Mouse (Mus musculus) liver, adult 2 months (tissue): ENCODE measurements at regions not wholly inside any gene's neighbourhood (a gene's known extent, or its start where the extent isn't known, plus 50 kb on each side); places are given as distances from the start of the nearest gene placed in this dataset.

Source experiments
- CTCF ChIP-seq: fragments of 200-500 bp; IDR thresholded peaks from 2 replicates; pipeline ENCODE4 v1.5.1; 2011; ENCODE audit warnings: low read depth, low read length, control low read depth
- POLR2A ChIP-seq: fragments of 200-500 bp; IDR thresholded peaks from 2 replicates; pipeline ENCODE4 v1.6.1; 2011; ENCODE audit warnings: low read length, control low read depth; ENCODE audit not compliant: insufficient read depth; ENCODE audit errors: extremely low read depth

DNA sequence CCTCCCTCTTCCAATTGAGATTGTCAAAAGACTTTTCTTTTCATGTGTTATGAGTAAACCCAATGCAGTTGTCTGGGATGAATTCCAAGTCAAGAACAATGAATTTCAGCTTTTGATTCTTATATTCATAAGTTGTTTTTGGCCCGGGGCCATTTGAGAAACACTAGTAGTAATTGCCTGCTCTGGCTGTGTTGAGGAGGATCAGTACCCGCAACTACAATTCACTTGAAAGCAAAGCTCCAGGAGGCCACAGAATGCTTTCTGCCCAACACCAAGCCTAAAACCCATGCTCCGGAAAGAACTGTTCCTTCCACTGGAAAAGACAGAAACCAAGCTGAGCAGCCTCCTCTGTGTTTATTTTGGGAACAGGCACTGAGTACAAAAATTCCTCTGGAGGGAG is 174.1 kb upstream of the Mad2l1 start:
- TF ChIP-seq POLR2A (no peak), CTCF (no peak)
